Mouse (Mus musculus) lung, embryonic 16.5 days (tissue): Measurements from ENCODE around the gene Socs1. TPM values are rescaled to one million over a fixed set of nuclear protein-coding genes. Genes with fewer than 3 reads are reported as not detected.

Source experiments
- ATAC-seq: fragments of 200-750 bp; cut with Nextera tagmentation; 2 replicates; pipeline ENCODE4 v1.8.0; 2017; ENCODE audit warnings: low read depth, mild to moderate bottlenecking, moderate library complexity
- H3K27ac ChIP-seq: fragments of 300-500 bp; sonication (generic); 2 replicates; pipeline ENCODE4 v1.5.1; 2014; ENCODE audit warnings: mild to moderate bottlenecking, control low read depth, low read length
- H3K27me3 ChIP-seq: fragments of 300-500 bp; sonication (generic); 2 replicates; pipeline ENCODE4 v1.6.1; 2014; ENCODE audit warnings: low read depth, low read length, mixed read lengths; ENCODE audit not compliant: control insufficient read depth, insufficient read depth
- H3K36me3 ChIP-seq: fragments of 300-500 bp; sonication (generic); 2 replicates; pipeline ENCODE4 v1.6.1; 2014; ENCODE audit warnings: low read length; ENCODE audit not compliant: control insufficient read depth, insufficient read depth
- H3K4me1 ChIP-seq: fragments of 300-500 bp; sonication (generic); replicated peaks from 2 replicates; pipeline ENCODE4 v1.6.1; 2014; ENCODE audit warnings: low read length, mixed read lengths; ENCODE audit not compliant: control insufficient read depth, insufficient read depth
- H3K4me2 ChIP-seq: fragments of 300-500 bp; sonication (generic); 2 replicates; pipeline ENCODE4 v1.6.1; 2014; ENCODE audit warnings: low read depth, low read length, control low read depth
- H3K4me3 ChIP-seq: fragments of 300-500 bp; sonication (generic); 2 replicates; pipeline ENCODE4 v1.5.1; 2014; ENCODE audit warnings: mild to moderate bottlenecking, low read length, control low read depth
- H3K9ac ChIP-seq: fragments of 300-500 bp; sonication (generic); 2 replicates; pipeline ENCODE4 v1.6.1; 2014; ENCODE audit warnings: low read length, control low read depth
- H3K9me3 ChIP-seq: fragments of 300-500 bp; sonication (generic); 2 replicates; pipeline ENCODE4 v1.6.1; 2016; ENCODE audit warnings: low read length; ENCODE audit not compliant: control insufficient read depth
- WGBS: fragments of 180-500 bp; shearing (Covaris S2); extraction: QIAGEN DNeasy Blood & Tissue Kit; methylation state at CpG from one replicate; pipeline ENCODE4 v1.1.7; 2014; 5-methylcytosine and 5-hydroxymethylcytosine counted together
- polyA plus RNA-seq: library from polyadenylated mRNA; unstranded; fragments of >200 nt; fragmentation: Nextera tagmentation; extraction: Ambion mirVana; gene quantifications from 2 replicates; pipeline ENCODE4 v1.2.1, GENCODE M21; 2015

The Socs1 gene
- polyA plus RNA-seq, result 6.8 and 8.7 TPM in 2 replicates

DNA sequence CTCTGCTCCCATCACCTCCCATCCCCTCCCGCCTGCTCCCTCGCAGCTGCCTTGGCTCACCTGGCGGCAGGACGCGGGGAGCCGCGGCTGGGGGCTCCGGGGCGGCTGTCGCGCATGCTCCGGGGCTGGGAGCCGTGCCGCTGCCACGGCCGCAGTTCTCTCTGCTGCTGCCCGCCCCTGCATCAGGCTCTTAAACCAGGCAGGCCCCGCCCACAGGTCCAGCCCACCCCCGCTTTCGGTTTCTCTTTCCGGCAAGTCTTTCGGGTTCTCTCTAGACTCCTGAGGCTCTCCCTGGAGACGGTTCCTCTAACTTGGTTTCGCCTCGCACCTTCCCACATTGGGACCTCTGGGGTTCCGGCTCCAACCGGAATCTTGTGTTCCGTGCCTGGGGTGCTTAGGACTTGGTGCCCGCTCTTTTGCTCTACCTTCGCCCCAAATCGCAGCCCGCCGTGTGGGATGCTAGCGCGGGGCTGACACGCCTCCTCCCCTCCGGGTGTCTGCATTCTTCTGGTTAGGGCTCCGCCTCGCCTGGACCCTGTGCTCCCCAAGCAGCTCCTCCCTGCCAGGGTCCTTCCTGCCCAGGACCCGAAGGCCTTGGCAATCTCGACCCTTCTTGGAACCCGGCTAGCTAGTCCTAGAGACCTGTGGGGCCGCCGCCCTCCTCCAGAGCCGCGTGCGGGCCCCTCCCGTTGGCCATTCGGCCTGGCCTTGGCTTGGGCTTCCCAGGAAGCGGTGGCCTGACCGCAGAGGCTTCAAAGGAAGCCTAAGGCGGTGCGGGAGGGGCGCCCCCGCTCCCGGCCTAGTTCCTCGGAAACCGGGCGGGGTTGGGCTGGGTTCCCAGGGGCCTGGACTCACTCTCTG lies at the start of gene Socs1:
Gene Socs1, minus strand, starts transcription at position 166 of the 861 bp plus-strand sequence.
- Histone ChIP-seq H3K9ac (peak within 1 kb of the TSS; percentile 66), H3K4me2 (peak within 1 kb of the TSS; percentile 72), H3K27me3 (no peaks in the 10 kb centered on the region), H3K4me1 (peaks cover 37% of the 10 kb centered on the region), H3K27ac (peak within 1 kb of the TSS; percentile 98), H3K9me3 (no peaks in the 10 kb centered on the region), H3K4me3 (peak within 1 kb of the TSS; percentile 72), H3K36me3 (no peaks in the 10 kb centered on the region)
- WGBS, result under 1% methylated on average over 56 of the region's 59 CpGs
- ATAC-seq, result peak; percentile 90

DNA sequence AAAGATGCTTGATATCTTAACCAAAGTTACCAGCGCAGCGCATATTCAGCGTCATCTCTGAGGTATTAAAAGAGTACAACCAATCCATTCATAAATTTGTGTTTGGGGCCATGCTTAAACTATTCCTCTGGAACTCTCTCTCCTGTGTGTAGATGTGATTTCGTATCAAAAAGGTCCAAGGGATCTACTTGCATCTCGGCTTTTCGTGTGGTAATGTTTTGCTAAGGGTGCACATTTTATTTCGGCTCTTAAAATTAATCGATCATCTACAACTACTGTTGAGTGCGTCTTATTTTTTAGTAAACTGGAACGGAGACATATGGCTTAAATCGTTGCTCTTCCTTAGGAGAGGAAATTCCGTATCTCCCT lies 49.2 kb upstream of the Socs1 start:
- 4% methylated on average over 12 of the region's 12 CpGs for WGBS
- peak overlapping the region; percentile 12; the same call in 1 of the 2 replicates for H3K27ac ChIP-seq
- H3K27me3 ChIP-seq, result no peaks in the 10 kb centered on the region
- H3K4me3 ChIP-seq, result peak overlapping the region; percentile 88
- no peaks in the 10 kb centered on the region for H3K36me3 ChIP-seq
- no peaks in the 10 kb centered on the region for H3K9me3 ChIP-seq
- H3K4me2 ChIP-seq, result peak overlapping the region; percentile 90
- no peak for ATAC-seq
- peaks cover 18% of the 10 kb centered on the region for H3K4me1 ChIP-seq
- H3K9ac ChIP-seq, result peak overlapping the region; percentile 79

GRCm38 (mm10) chr16:10828461-10828805 lies 43.1 kb upstream of the Socs1 start:
- WGBS, result 63% methylated on average over 4 of the region's 4 CpGs
- no peak for ATAC-seq
- Histone ChIP-seq H3K4me3 (no peak overlapping the region), H3K4me1 (no peaks in the 10 kb centered on the region), H3K9ac (no peak overlapping the region), H3K9me3 (no peaks in the 10 kb centered on the region; the same call in 1 of the 2 replicates), H3K27ac (no peak overlapping the region), H3K4me2 (no peak overlapping the region), H3K27me3 (no peaks in the 10 kb centered on the region), H3K36me3 (no peaks in the 10 kb centered on the region)

GRCm38 (mm10) chr16:10827766-10828460 lies 42.6 kb upstream of the Socs1 start:
- H3K9me3 ChIP-seq, result no peaks in the 10 kb centered on the region; the same call in 1 of the 2 replicates
- no peaks in the 10 kb centered on the region for H3K36me3 ChIP-seq
- 74% methylated on average over 7 of the region's 7 CpGs for WGBS
- no peak for ATAC-seq
- H3K9ac ChIP-seq, result no peak overlapping the region
- H3K27ac ChIP-seq, result no peak overlapping the region
- no peak overlapping the region for H3K4me2 ChIP-seq
- no peaks in the 10 kb centered on the region for H3K4me1 ChIP-seq
- H3K27me3 ChIP-seq, result no peaks in the 10 kb centered on the region
- H3K4me3 ChIP-seq, result no peak overlapping the region

DNA sequence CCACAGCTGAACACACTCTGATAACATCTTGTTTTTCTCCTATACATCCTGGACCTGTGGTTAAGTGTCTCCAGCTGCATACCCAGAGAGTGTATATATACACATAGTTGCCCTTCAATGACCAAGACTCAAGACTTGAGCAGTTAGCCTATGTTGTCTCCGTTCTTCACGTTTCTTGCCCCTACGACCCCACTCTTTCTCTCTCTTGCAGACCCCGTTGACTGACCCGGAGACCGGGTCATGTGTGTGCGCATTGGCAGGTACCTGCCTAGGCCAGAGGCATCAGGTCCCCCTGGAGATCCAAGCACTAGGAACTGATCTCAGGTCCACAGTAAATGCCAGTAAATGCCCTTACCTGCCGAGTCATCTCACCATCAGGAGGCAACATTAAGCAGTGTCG lies 41.9 kb upstream of the Socs1 start:
- no peak overlapping the region for H3K4me2 ChIP-seq
- no peaks in the 10 kb centered on the region; the same call in 1 of the 2 replicates for H3K9me3 ChIP-seq
- H3K36me3 ChIP-seq, result no peaks in the 10 kb centered on the region
- no peaks in the 10 kb centered on the region for H3K4me1 ChIP-seq
- H3K4me3 ChIP-seq, result no peak overlapping the region
- 82% methylated on average over 9 of the region's 9 CpGs for WGBS
- no peak for ATAC-seq
- H3K27ac ChIP-seq, result no peak overlapping the region
- no peak overlapping the region for H3K9ac ChIP-seq
- H3K27me3 ChIP-seq, result no peaks in the 10 kb centered on the region

- WGBS, result 77% methylated on average over 4 of the region's 4 CpGs
- no peaks in the 10 kb centered on the region for H3K27me3 ChIP-seq
- H3K4me3 ChIP-seq, result no peak overlapping the region
- H3K9ac ChIP-seq, result no peak overlapping the region
- no peak for ATAC-seq
- no peaks in the 10 kb centered on the region for H3K4me1 ChIP-seq
- no peaks in the 10 kb centered on the region; the same call in 1 of the 2 replicates for H3K9me3 ChIP-seq
- no peaks in the 10 kb centered on the region for H3K36me3 ChIP-seq
- no peak overlapping the region for H3K27ac ChIP-seq
- H3K4me2 ChIP-seq, result no peak overlapping the region
These were observed 40.5 kb upstream of the Socs1 start for GRCm38 (mm10) chr16:10825840-10826239.

- H3K27ac ChIP-seq, result no peak overlapping the region
- no peaks in the 10 kb centered on the region for H3K4me1 ChIP-seq
- H3K36me3 ChIP-seq, result no peaks in the 10 kb centered on the region
- H3K27me3 ChIP-seq, result no peaks in the 10 kb centered on the region
- H3K9ac ChIP-seq, result no peak overlapping the region
- no peak overlapping the region for H3K4me3 ChIP-seq
- WGBS, result 74% methylated on average over 1 of the region's 1 CpGs
- no peaks in the 10 kb centered on the region; the same call in 1 of the 2 replicates for H3K9me3 ChIP-seq
- no peak overlapping the region for H3K4me2 ChIP-seq
- no peak for ATAC-seq
These were observed 39.2 kb upstream of the Socs1 start for GRCm38 (mm10) chr16:10824536-10824935.

DNA sequence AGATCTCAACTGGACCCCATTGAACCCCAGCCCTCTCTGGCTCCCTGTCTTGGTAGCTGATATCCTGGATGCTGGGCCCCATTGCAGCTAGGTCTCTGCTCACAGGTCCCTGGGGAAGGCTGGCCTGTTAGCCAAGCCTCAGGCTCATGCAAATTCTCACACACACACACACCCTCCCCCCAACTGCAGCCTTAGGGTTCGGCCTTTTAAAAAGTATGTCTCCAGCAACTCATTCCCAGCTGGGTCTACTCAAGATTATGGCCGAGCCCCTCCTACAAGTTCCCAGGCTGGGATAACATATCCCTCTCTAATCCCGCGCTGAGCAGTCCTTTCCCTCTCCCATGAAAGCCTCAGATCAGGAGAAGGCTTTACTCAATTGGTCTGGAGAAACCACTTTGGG lies 36.1 kb upstream of the Socs1 start:
- Histone ChIP-seq H3K4me3 (no peak overlapping the region), H3K36me3 (no peaks in the 10 kb centered on the region), H3K4me1 (no peaks in the 10 kb centered on the region), H3K4me2 (no peak overlapping the region), H3K9me3 (no peaks in the 10 kb centered on the region; the same call in 1 of the 2 replicates), H3K27me3 (no peaks in the 10 kb centered on the region), H3K27ac (no peak overlapping the region), H3K9ac (no peak overlapping the region)
- 35% methylated on average over 4 of the region's 4 CpGs for WGBS
- peak; percentile 32; the same call in 1 of the 2 replicates for ATAC-seq

DNA sequence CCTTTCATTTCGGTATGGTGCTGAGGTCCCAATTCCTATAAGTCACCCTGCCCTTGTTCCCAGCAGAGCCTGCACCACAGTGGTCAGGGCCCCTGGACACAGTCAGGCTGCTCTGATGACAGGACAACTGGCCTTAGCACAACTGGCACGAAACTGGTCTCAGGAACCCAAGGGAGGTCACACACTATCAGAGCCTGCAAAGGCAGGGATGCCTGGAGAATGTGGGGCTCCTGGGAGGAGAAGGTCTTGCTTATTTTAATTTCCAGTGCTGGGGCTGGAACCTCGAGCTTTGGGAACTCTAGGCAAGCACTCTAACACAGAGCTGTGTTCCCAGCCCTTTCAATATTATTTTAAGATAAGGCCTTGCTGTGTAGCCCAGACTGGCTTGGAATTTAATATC lies 34.6 kb upstream of the Socs1 start:
- no peaks in the 10 kb centered on the region for H3K36me3 ChIP-seq
- no peaks in the 10 kb centered on the region for H3K27me3 ChIP-seq
- 54% methylated on average over 3 of the region's 3 CpGs for WGBS
- no peaks in the 10 kb centered on the region for H3K4me1 ChIP-seq
- H3K27ac ChIP-seq, result no peak overlapping the region
- no peak overlapping the region for H3K4me2 ChIP-seq
- no peak overlapping the region for H3K4me3 ChIP-seq
- H3K9ac ChIP-seq, result no peak overlapping the region
- no peak for ATAC-seq
- no peaks in the 10 kb centered on the region; the same call in 1 of the 2 replicates for H3K9me3 ChIP-seq
